26 mouse cellular contexts compared by ENCODE assay signal in the genomic region with DNA sequence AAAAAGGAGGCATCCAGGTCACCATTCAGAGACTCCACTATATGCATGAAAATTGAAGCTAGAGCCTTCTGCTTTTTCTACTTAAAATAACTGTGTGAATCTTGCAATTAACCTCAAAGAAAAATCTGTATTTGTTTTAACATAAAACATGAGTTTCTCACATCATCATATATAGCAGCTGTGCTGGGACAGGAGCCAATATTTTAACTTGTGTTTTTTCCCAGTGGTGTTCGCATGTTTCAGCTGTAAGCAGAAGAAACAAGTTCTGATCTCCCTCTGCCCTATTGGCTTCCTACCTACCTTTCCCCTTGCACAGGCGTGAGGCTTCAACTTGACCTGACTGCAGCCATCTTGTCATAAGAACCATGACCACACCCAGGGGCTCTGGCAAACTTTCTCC.
"Had no signal": no experiment of that assay in that cellular context is flagged by ENCODE, and none has a peak within 500 bp of the region (broad histone marks: within the 10 kb centered on the region; RNA-seq: fewer than 3 reads in every experiment).

No protein-coding gene starts in this region.

- H3K4me3 ChIP-seq: heart, adult 2 months; heart, embryonic 13.5 days; heart, embryonic 15.5 days; hindbrain, embryonic 13.5 days; hindbrain, embryonic 15.5 days; kidney, embryonic 15.5 days; limb, embryonic 13.5 days; limb, embryonic 15.5 days; liver, embryonic 12.5 days had no signal

- H3K4me1 ChIP-seq: heart, embryonic 13.5 days; heart, embryonic 15.5 days; hindbrain, embryonic 13.5 days; hindbrain, embryonic 15.5 days; kidney, embryonic 15.5 days; limb, embryonic 13.5 days; limb, embryonic 15.5 days; liver, embryonic 12.5 days had no signal

- H3K9ac ChIP-seq: heart, embryonic 13.5 days; heart, embryonic 15.5 days; hindbrain, embryonic 13.5 days; hindbrain, embryonic 15.5 days; kidney, embryonic 15.5 days; limb, embryonic 13.5 days; limb, embryonic 15.5 days; liver, embryonic 12.5 days; liver, embryonic 14.5 days had no signal

- ATAC-seq: hindbrain, postnatal 0 days; intestine, embryonic 16.5 days; liver, embryonic 12.5 days had no signal

- H3K36me3 ChIP-seq: heart, embryonic 15.5 days; liver, embryonic 12.5 days had no signal

- H3K4me2 ChIP-seq: heart, embryonic 11.5 days; heart, embryonic 13.5 days; heart, embryonic 15.5 days; hindbrain, embryonic 13.5 days; hindbrain, embryonic 15.5 days; kidney, embryonic 15.5 days; limb, embryonic 13.5 days; limb, embryonic 15.5 days; liver, embryonic 12.5 days had no signal

- DNase-seq: gastrocnemius, postnatal 14 days; gastrocnemius, postnatal 36 days; heart, adult 2 months; heart, postnatal 14 days; heart, postnatal 36 days; kidney, adult 11 months; kidney, adult 2 months; kidney, adult 9 months; kidney, postnatal 14 days; kidney, postnatal 36 days; layer of hippocampus, adult 9-11 months; layer of hippocampus, postnatal 36 days; left cerebral cortex, postnatal 4 days had no signal

- H3K27me3 ChIP-seq: heart, embryonic 13.5 days; heart, embryonic 15.5 days; hindbrain, embryonic 13.5 days; hindbrain, embryonic 15.5 days; kidney, embryonic 15.5 days; limb, embryonic 13.5 days; limb, embryonic 15.5 days; liver, embryonic 12.5 days had no signal

- H3K27ac ChIP-seq: heart, adult 2 months; heart, embryonic 13.5 days; heart, embryonic 15.5 days; hindbrain, embryonic 13.5 days; hindbrain, embryonic 15.5 days; hindbrain, postnatal 0 days; kidney, embryonic 15.5 days; kidney, postnatal 0 days; limb, embryonic 13.5 days; limb, embryonic 15.5 days; liver, embryonic 12.5 days; liver, embryonic 14.5 days had no signal

- H3K9me3 ChIP-seq: heart, embryonic 13.5 days; heart, embryonic 15.5 days; hindbrain, embryonic 13.5 days; hindbrain, embryonic 15.5 days; kidney, embryonic 15.5 days; limb, embryonic 13.5 days; limb, embryonic 15.5 days; liver, embryonic 12.5 days had no signal
